Mouse (Mus musculus) A20 (cell line): Measurements from ENCODE around the gene Kbtbd4.

Experiments used
- DNase-seq: peaks from one replicate; pipeline ENCODE4 v3.0.0-alpha.2; 2011; ENCODE audit warnings: low read depth, low spot score

The Kbtbd4 gene

GRCm38 (mm10) chr2:90956053-90956452 lies 51.5 kb downstream of the Kbtbd4 start:
- DNase-seq: no peak

- no peak for DNase-seq
Measured at GRCm38 (mm10) chr2:90958856-90959255, 54.3 kb downstream of the Kbtbd4 start.

- DNase-seq: no peak
Measured at GRCm38 (mm10) chr2:90960012-90960411, 55.5 kb downstream of the Kbtbd4 start.
